Mouse (Mus musculus) limb, embryonic 13.5 days (tissue): Measurements from ENCODE around the gene Trim65. TPM values are rescaled to one million over a fixed set of nuclear protein-coding genes. Genes with fewer than 3 reads are reported as not detected.

Source experiments
- ATAC-seq: fragments of 200-750 bp; cut with Nextera tagmentation; 2 replicates; pipeline ENCODE4 v1.8.0; 2017; ENCODE audit warnings: low read depth, moderate number of reproducible peaks, moderate TSS enrichment; ENCODE audit not compliant: low FRiP score
- H3K27ac ChIP-seq: fragments of 300-500 bp; sonication (generic); 2 replicates; pipeline ENCODE4 v1.5.1; 2015; ENCODE audit warnings: inconsistent platforms, mild to moderate bottlenecking, moderate library complexity
- H3K27me3 ChIP-seq: fragments of 300-500 bp; sonication (generic); 2 replicates; pipeline ENCODE4 v1.6.1; 2015; ENCODE audit warnings: mild to moderate bottlenecking, inconsistent platforms
- H3K36me3 ChIP-seq: fragments of 300-500 bp; sonication (generic); 2 replicates; pipeline ENCODE4 v1.6.1; 2015; ENCODE audit warnings: inconsistent platforms, mild to moderate bottlenecking, moderate library complexity
- H3K4me1 ChIP-seq: fragments of 300-500 bp; sonication (generic); 2 replicates; pipeline ENCODE4 v1.6.1; 2015; ENCODE audit warnings: inconsistent platforms
- H3K4me2 ChIP-seq: fragments of 300-500 bp; sonication (generic); replicated peaks from 2 replicates; pipeline ENCODE4 v1.6.1; 2015; ENCODE audit warnings: inconsistent platforms, mild to moderate bottlenecking, moderate library complexity
- H3K4me3 ChIP-seq: fragments of 300-500 bp; sonication (generic); 2 replicates; pipeline ENCODE4 v1.5.1; 2015; ENCODE audit warnings: moderate library complexity, mild to moderate bottlenecking, inconsistent platforms
- H3K9ac ChIP-seq: fragments of 300-500 bp; sonication (generic); 2 replicates; pipeline ENCODE4 v1.6.1; 2015; ENCODE audit warnings: mild to moderate bottlenecking, inconsistent platforms
- H3K9me3 ChIP-seq: fragments of 300-500 bp; sonication (generic); 2 replicates; pipeline ENCODE4 v1.6.1; 2016; ENCODE audit warnings: inconsistent platforms
- WGBS: fragments of 180-500 bp; shearing (Covaris S2); methylation state at CpG from one replicate; pipeline ENCODE4 v1.1.7; 2015; 5-methylcytosine and 5-hydroxymethylcytosine counted together
- polyA plus RNA-seq: library from polyadenylated mRNA; unstranded; fragments of >200 nt; fragmentation: Nextera tagmentation; extraction: Ambion mirVana; gene quantifications from 2 replicates; pipeline ENCODE4 v1.2.1, GENCODE M21; 2015

Trim65 gene
- polyA plus RNA-seq, 1 experiment from 2014 or later: 3.2 TPM

- Histone ChIP-seq H3K4me1 (peaks cover 12% of the 10 kb centered on the region), H3K9ac (no peak overlapping the region), H3K27ac (peak overlapping the region; percentile 66), H3K36me3 (peaks cover 3% of the 10 kb centered on the region), H3K9me3 (no peaks in the 10 kb centered on the region), H3K4me3 (no peak overlapping the region), H3K4me2 (no peak overlapping the region), H3K27me3 (peaks cover 3% of the 10 kb centered on the region; the same call in 1 of the 2 replicates)
- ATAC-seq: no peak
- WGBS: 22% methylated on average over 12 of the region's 12 CpGs
Measured at GRCm38 (mm10) chr11:116117241-116117640, 13.7 kb downstream of the Trim65 start.

DNA sequence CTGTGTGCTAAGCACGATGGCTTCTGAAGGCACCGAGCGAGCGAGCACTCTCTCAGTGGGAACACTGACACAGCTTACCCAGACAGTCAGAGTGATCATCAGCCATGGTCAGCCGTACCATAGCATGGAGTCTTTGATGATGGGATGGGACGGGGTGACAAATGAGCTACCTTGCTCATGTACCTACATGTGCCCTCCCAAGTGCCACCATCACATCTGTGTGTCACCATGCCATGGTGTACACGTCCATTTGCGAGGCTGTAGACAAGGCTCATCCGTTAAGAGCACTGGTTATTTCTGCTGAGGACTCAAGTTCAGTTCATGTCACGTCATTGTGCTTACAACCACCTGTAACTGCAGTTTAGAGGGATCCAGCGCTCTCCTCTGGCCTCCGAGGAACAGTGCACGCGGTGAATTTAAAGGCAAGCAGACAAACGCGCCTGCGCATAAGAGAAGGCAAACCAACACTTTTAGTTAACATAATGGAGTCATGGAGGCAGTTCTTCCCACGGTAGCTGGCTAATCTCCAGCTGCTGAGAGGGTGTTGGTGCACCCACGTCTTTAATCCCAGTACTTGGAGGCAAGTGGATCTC, 19.2 kb downstream of the Trim65 start:
- no peaks in the 10 kb centered on the region for H3K36me3 ChIP-seq
- H3K9ac ChIP-seq: no peak overlapping the region
- ATAC-seq: no peak
- H3K4me3 ChIP-seq: no peak overlapping the region
- WGBS: 80% methylated on average over 19 of the region's 19 CpGs
- H3K4me1 ChIP-seq: peaks cover 42% of the 10 kb centered on the region
- no peak overlapping the region for H3K4me2 ChIP-seq
- H3K9me3 ChIP-seq: no peaks in the 10 kb centered on the region
- peaks cover 59% of the 10 kb centered on the region for H3K27me3 ChIP-seq
- no peak overlapping the region for H3K27ac ChIP-seq

GRCm38 (mm10) chr11:116111067-116111466, 19.9 kb downstream of the Trim65 start:
- Histone ChIP-seq H3K27ac (no peak overlapping the region), H3K27me3 (peaks cover 65% of the 10 kb centered on the region)
- WGBS: 79% methylated on average over 4 of the region's 4 CpGs

GRCm38 (mm10) chr11:116110540-116110939, 20.4 kb downstream of the Trim65 start:
- no peak for ATAC-seq
- Histone ChIP-seq H3K4me1 (peaks cover 52% of the 10 kb centered on the region), H3K27me3 (peaks cover 70% of the 10 kb centered on the region), H3K4me2 (peak overlapping the region; percentile 72), H3K9ac (peak overlapping the region; percentile 73), H3K36me3 (no peaks in the 10 kb centered on the region), H3K27ac (peak overlapping the region; percentile 33; the same call in 1 of the 2 replicates), H3K9me3 (no peaks in the 10 kb centered on the region), H3K4me3 (peak overlapping the region; percentile 52)
- 27% methylated on average over 10 of the region's 10 CpGs for WGBS

More at GRCm38 (mm10) chr11:116111067-116111466, 19.9 kb downstream of the Trim65 start:
- no peaks in the 10 kb centered on the region for H3K9me3 ChIP-seq
- H3K4me1 ChIP-seq: peaks cover 47% of the 10 kb centered on the region
- ATAC-seq: no peak
- H3K36me3 ChIP-seq: no peaks in the 10 kb centered on the region
- no peak overlapping the region for H3K4me2 ChIP-seq
- 0 out of 2 replicates have a peak overlapping the region, but pooled peaks have one; percentile 8 for H3K4me3 ChIP-seq
- H3K9ac ChIP-seq: no peak overlapping the region

DNA sequence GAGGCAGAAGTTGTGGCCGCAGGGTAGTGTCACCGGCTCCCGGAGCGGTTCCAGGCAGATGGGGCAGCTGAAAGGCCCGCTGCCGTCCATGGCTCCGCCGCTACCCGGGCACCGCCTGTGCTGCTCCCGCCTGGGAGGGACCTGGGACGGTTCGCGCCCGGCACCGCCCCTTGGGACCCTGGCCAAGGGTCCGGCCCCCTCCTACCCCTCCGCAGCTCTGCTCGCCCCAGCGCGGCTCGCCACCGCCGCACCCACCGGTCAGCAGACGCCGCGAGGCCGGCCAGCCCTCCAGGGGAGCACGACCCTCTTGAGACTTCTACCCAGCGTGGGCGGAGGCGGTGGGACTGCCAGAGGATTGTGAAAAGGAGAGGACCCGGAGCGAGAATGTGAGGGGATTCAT, 20.8 kb downstream of the Trim65 start:
- Histone ChIP-seq H3K27me3 (peaks cover 73% of the 10 kb centered on the region), H3K4me3 (peak overlapping the region; percentile 52), H3K9me3 (no peaks in the 10 kb centered on the region), H3K9ac (peak overlapping the region; percentile 73), H3K36me3 (no peaks in the 10 kb centered on the region), H3K4me2 (peak overlapping the region; percentile 72), H3K4me1 (peaks cover 54% of the 10 kb centered on the region), H3K27ac (peak overlapping the region; percentile 33; the same call in 1 of the 2 replicates)
- peak; percentile 44; the same call in 1 of the 2 replicates for ATAC-seq
- WGBS: 2% methylated on average over 29 of the region's 35 CpGs

- Histone ChIP-seq H3K9me3 (no peaks in the 10 kb centered on the region), H3K27me3 (peaks cover 73% of the 10 kb centered on the region), H3K4me3 (peak overlapping the region; percentile 52), H3K36me3 (no peaks in the 10 kb centered on the region), H3K4me2 (peak overlapping the region; percentile 72), H3K27ac (peak overlapping the region; percentile 15; the same call in 1 of the 2 replicates), H3K4me1 (peaks cover 59% of the 10 kb centered on the region), H3K9ac (peak overlapping the region; percentile 73)
- no peak for ATAC-seq
- 2% methylated on average over 69 of the region's 70 CpGs for WGBS
Measured at GRCm38 (mm10) chr11:116109441-116110081, 21.4 kb downstream of the Trim65 start.

DNA sequence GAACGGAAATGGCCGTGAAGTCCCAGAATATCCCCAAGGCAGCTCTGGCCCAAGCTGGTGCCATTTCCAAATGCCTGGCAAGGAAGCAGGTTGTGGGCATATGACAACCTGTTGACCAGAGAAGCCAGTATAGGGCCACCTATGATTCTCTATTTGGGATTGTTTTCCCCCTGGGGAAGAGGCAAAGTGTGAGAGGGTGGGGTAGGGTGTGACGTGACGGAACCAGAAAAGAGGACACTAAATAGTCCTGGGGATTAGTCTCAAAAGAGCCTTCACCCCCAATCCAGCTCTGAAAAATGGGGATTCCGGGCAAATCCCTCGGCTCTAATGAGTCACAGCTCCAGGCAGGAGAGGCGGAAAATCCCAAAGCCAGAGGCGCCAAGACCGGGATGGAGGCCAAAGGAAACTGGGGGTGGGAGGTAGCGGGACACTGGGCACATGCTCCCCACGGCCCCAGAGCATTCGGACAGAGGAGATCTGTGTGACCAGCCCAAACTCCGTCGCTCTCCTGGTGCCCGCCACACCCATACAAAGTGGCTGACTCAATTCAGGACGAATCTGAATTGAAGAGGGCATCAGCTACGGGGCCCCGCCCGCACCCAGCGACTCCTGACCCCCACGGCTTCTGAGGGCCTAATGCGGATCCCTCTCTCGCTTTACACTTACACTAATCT, 22.3 kb downstream of the Trim65 start:
- peak overlapping the region; percentile 52 for H3K4me3 ChIP-seq
- peaks cover 69% of the 10 kb centered on the region for H3K4me1 ChIP-seq
- H3K9ac ChIP-seq: peak overlapping the region; percentile 73
- no peak overlapping the region for H3K27ac ChIP-seq
- no peaks in the 10 kb centered on the region for H3K9me3 ChIP-seq
- peaks cover 73% of the 10 kb centered on the region for H3K27me3 ChIP-seq
- WGBS: 5% methylated on average over 23 of the region's 23 CpGs
- peak overlapping the region; percentile 72 for H3K4me2 ChIP-seq
- no peak for ATAC-seq
- no peaks in the 10 kb centered on the region for H3K36me3 ChIP-seq

GRCm38 (mm10) chr11:116107777-116108285, 23.1 kb downstream of the Trim65 start:
- 10% methylated on average over 19 of the region's 19 CpGs for WGBS
- H3K4me2 ChIP-seq: peak overlapping the region; percentile 72
- no peak for ATAC-seq
- H3K27ac ChIP-seq: no peak overlapping the region; the same call in 1 of the 2 replicates
- H3K9ac ChIP-seq: peak overlapping the region; percentile 73
- H3K27me3 ChIP-seq: peaks cover 73% of the 10 kb centered on the region
- peaks cover 76% of the 10 kb centered on the region for H3K4me1 ChIP-seq
- H3K9me3 ChIP-seq: no peaks in the 10 kb centered on the region
- H3K4me3 ChIP-seq: peak overlapping the region; percentile 52
- no peaks in the 10 kb centered on the region for H3K36me3 ChIP-seq

DNA sequence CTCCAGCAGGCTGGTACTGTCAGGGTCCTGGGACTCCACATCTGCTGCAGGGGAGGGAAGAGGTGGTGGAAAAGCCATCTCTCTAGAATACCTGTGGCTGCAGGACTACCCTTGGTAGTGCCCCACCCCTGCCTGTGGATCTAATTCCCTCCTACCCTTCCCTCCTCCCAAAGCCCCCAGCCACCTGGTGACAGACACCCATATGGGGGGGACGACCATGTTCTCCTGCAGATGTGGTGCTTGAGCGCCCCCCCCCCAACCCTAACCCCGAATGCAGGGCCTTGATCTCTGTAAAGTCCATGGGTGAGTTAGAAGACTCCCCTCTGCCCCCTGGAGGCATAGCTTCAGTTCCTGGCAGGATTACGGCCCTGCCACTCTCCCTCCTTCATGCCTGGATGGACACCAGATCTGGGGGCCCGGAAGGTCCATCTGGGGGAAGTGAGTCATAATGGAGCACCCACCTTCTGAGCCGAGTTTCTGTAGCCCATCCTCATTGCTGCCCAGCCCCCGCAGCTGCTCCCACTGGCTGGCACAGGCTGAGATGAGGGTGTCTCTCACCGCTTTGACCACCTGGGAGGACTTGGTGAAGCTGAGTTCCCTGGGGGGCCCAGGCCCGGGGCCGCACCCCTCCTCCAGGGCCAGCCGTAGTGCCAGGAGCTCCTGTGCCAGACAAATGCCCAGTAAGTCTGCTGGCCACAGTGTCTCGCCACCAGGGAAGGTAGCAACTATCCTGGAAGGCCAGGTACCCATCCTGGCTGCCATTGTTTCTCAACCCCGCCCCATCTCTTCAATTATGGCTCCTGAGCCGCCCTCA, 23.8 kb downstream of the Trim65 start:
- peaks cover 79% of the 10 kb centered on the region for H3K4me1 ChIP-seq
- peak overlapping the region; percentile 73 for H3K9ac ChIP-seq
- no peak for ATAC-seq
- H3K27me3 ChIP-seq: peaks cover 69% of the 10 kb centered on the region
- H3K4me2 ChIP-seq: peak overlapping the region; percentile 72
- no peaks in the 10 kb centered on the region for H3K36me3 ChIP-seq
- H3K9me3 ChIP-seq: no peaks in the 10 kb centered on the region
- H3K4me3 ChIP-seq: peak overlapping the region; percentile 52
- H3K27ac ChIP-seq: no peak overlapping the region
- 18% methylated on average over 14 of the region's 14 CpGs for WGBS

GRCm38 (mm10) chr11:116106154-116106962, 24.6 kb downstream of the Trim65 start:
- Histone ChIP-seq H3K4me3 (peak overlapping the region; percentile 22), H3K27me3 (peaks cover 61% of the 10 kb centered on the region), H3K36me3 (no peaks in the 10 kb centered on the region), H3K4me1 (peaks cover 88% of the 10 kb centered on the region), H3K27ac (no peak overlapping the region), H3K9me3 (no peaks in the 10 kb centered on the region), H3K4me2 (peak overlapping the region; percentile 72), H3K9ac (0 out of 2 replicates have a peak overlapping the region, but pooled peaks have one; percentile 35)
- ATAC-seq: 0 out of 2 replicates have a peak, but pooled peaks have one; percentile 4
- WGBS: 22% methylated on average over 32 of the region's 32 CpGs

DNA sequence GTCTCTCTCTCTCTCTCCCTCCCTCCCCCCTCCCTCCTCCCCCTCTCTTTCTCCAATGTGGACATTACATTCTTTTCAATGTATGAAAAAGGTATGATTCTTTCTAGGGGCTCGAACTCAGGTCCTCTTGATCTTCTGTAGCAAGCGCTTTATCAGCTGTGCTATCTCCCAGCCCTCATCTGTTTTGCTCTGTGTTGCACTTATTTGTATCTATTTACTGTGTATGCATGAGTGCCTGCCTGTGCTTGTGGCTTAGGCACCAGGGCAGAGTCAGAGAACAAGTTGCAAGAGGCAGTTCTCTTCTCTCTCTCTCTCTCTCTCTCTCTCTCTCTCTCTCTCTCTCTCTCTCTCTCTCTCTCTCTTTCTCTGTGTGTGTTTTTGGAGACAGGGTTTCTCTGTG, 25.9 kb downstream of the Trim65 start:
- no peak overlapping the region for H3K4me3 ChIP-seq
- H3K9me3 ChIP-seq: no peaks in the 10 kb centered on the region
- H3K27me3 ChIP-seq: peaks cover 48% of the 10 kb centered on the region
- H3K4me1 ChIP-seq: peaks cover 87% of the 10 kb centered on the region
- WGBS: 91% methylated on average over 2 of the region's 2 CpGs
- H3K36me3 ChIP-seq: no peaks in the 10 kb centered on the region
- no peak for ATAC-seq
- H3K4me2 ChIP-seq: no peak overlapping the region
- peak overlapping the region; percentile 77; the same call in 1 of the 2 replicates for H3K27ac ChIP-seq
- no peak overlapping the region for H3K9ac ChIP-seq
